Mouse (Mus musculus): ENCODE measurements at regions not wholly inside any gene's neighbourhood (a gene's known extent, or its start where the extent isn't known, plus 50 kb on each side); places are given as distances from the start of the nearest gene placed in this dataset.

GRCm38 (mm10) chr12:77179138-77179537 lies 58.8 kb upstream of the Fut8 start:
- no peak for DNase-seq (ENCODE audit: low spot score)

- DNase-seq (ENCODE audit: low spot score) = peak; percentile 26
Observed at GRCm38 (mm10) chr12:77177811-77178578, 59.9 kb upstream of the Fut8 start.

GRCm38 (mm10) chr12:77177303-77177702 lies 60.6 kb upstream of the Fut8 start:
- peak; percentile 54 for DNase-seq (ENCODE audit: low spot score)

- no peak for DNase-seq (ENCODE audit: low spot score)
Observed at GRCm38 (mm10) chr12:77174032-77174431, 63.9 kb upstream of the Fut8 start.

- DNase-seq (ENCODE audit: low spot score) = no peak
Observed at GRCm38 (mm10) chr12:77172540-77172939, 65.4 kb upstream of the Fut8 start.

GRCm38 (mm10) chr12:77170257-77170656 lies 67.7 kb upstream of the Fut8 start:
- DNase-seq (ENCODE audit: low spot score) = no peak

- DNase-seq (ENCODE audit: low spot score) = no peak
Observed at GRCm38 (mm10) chr12:77168367-77168766, 69.6 kb upstream of the Fut8 start.

- DNase-seq (ENCODE audit: low spot score) = no peak
Observed at GRCm38 (mm10) chr12:77156698-77157097, 81.2 kb upstream of the Fut8 start.

GRCm38 (mm10) chr12:77155626-77156025 lies 82.3 kb upstream of the Fut8 start:
- no peak for DNase-seq (ENCODE audit: low spot score)

- DNase-seq (ENCODE audit: low spot score) = no peak
Observed at GRCm38 (mm10) chr12:77151471-77151870, 86.5 kb upstream of the Fut8 start.

- DNase-seq (ENCODE audit: low spot score) = no peak
Observed at GRCm38 (mm10) chr12:77149835-77150234, 88.1 kb upstream of the Fut8 start.

- no peak for DNase-seq (ENCODE audit: low spot score)
Observed at GRCm38 (mm10) chr12:77148146-77148545, 89.8 kb upstream of the Fut8 start.

GRCm38 (mm10) chr12:77143958-77144357 lies 94.0 kb upstream of the Fut8 start:
- no peak for DNase-seq (ENCODE audit: low spot score)

GRCm38 (mm10) chr12:77143521-77143920 lies 94.4 kb upstream of the Fut8 start:
- no peak for DNase-seq (ENCODE audit: low spot score)

GRCm38 (mm10) chr12:77143105-77143504 lies 94.8 kb upstream of the Fut8 start:
- DNase-seq (ENCODE audit: low spot score) = peak; percentile 14

- DNase-seq (ENCODE audit: low spot score) = no peak
Observed at GRCm38 (mm10) chr12:77142224-77142623, 95.7 kb upstream of the Fut8 start.

- no peak for DNase-seq (ENCODE audit: low spot score)
Observed at GRCm38 (mm10) chr12:77141260-77142201, 96.4 kb upstream of the Fut8 start.

GRCm38 (mm10) chr12:77140656-77141055 lies 97.3 kb upstream of the Fut8 start:
- DNase-seq (ENCODE audit: low spot score) = no peak

- DNase-seq (ENCODE audit: low spot score) = no peak
Observed at GRCm38 (mm10) chr12:77140141-77140540, 97.8 kb upstream of the Fut8 start.

GRCm38 (mm10) chr12:77139718-77140117 lies 98.2 kb upstream of the Fut8 start:
- DNase-seq (ENCODE audit: low spot score) = no peak

GRCm38 (mm10) chr12:77138506-77139201 lies 99.3 kb upstream of the Fut8 start:
- DNase-seq (ENCODE audit: low spot score) = no peak

- DNase-seq (ENCODE audit: low spot score) = no peak
Observed at GRCm38 (mm10) chr12:77137291-77137830, 100.6 kb upstream of the Fut8 start.
